ENCODE assay signal across 8 mouse cellular contexts in genomic region chr12:12421580-12421878, GRCm38 (mm10).
DNase-seq lines count a peak whose midpoint lies in the region; ATAC-seq and TF ChIP-seq lines count a peak whose summit lies in the region.

No protein-coding gene starts in this region.

- no peak for TF ChIP-seq CTCF in left cerebral cortex, adult 2 months (IDR thresholded peaks at IDR 0.05)

- no peak for DNase-seq in hindbrain, embryonic 10.5 days (ENCODE audit: low spot score)
- DNase-seq in midbrain, embryonic 14.5 days = no peak
- no peak for DNase-seq in left cerebral cortex, adult 2 months (ENCODE audit: extremely low spot score in 1 of 2, low spot score in 2 of 2)
- no peak for DNase-seq in ovary, postnatal 36 days (ENCODE audit: low spot score)
- no peak for DNase-seq in thymus, adult 18-20 months

- no peak for ATAC-seq in hindbrain, embryonic 12.5 days (ENCODE audit: low FRiP score)
- ATAC-seq in embryonic facial prominence, embryonic 15.5 days (ENCODE audit: insufficient number of reproducible peaks, low FRiP score, low TSS enrichment, low read depth) = no peak
- ATAC-seq in intestine, embryonic 15.5 days = 0 out of 2 replicates have a peak, but pooled peaks have one; percentile 7
- ATAC-seq in midbrain, embryonic 14.5 days (ENCODE audit: low FRiP score, low TSS enrichment) = no peak

- H3K9ac ChIP-seq in hindbrain, embryonic 12.5 days = no peak overlapping the region
- H3K9ac ChIP-seq in embryonic facial prominence, embryonic 15.5 days = no peak overlapping the region
- peak overlapping the region; percentile 62 for H3K9ac ChIP-seq in intestine, embryonic 15.5 days
- H3K9ac ChIP-seq in midbrain, embryonic 14.5 days (replicated peaks; ENCODE audit: low read length) = no peak overlapping the region; the same call in 1 of the 2 replicates

- 0 out of 2 replicates have a peak overlapping the region, but pooled peaks have one; percentile 52 for H3K4me3 ChIP-seq in hindbrain, embryonic 10.5 days
- no peak overlapping the region for H3K4me3 ChIP-seq in hindbrain, embryonic 12.5 days
- H3K4me3 ChIP-seq in embryonic facial prominence, embryonic 15.5 days (replicated peaks) = peak overlapping the region; percentile 46; the same call in 1 of the 2 replicates
- H3K4me3 ChIP-seq in intestine, embryonic 15.5 days (replicated peaks) = no peak overlapping the region
- no peak overlapping the region for H3K4me3 ChIP-seq in midbrain, embryonic 14.5 days (replicated peaks; ENCODE audit: low read depth, low read length)
- no peak overlapping the region for H3K4me3 ChIP-seq in left cerebral cortex, adult 2 months

- intact Hi-C loops in left cerebral cortex, adult 2 months (cut with DNase I) = loop anchor here (1.0 to 2.0 kb wide), 3 partner anchors 201 to 794 kb away; no protein-coding TSS in a partner anchor

- no peak overlapping the region; the same call in 1 of the 2 replicates for H3K4me2 ChIP-seq in hindbrain, embryonic 12.5 days (replicated peaks)
- no peak overlapping the region for H3K4me2 ChIP-seq in embryonic facial prominence, embryonic 15.5 days (replicated peaks)
- peak overlapping the region; percentile 87; the same call in 1 of the 2 replicates for H3K4me2 ChIP-seq in intestine, embryonic 15.5 days (replicated peaks)
- no peak overlapping the region for H3K4me2 ChIP-seq in midbrain, embryonic 14.5 days (ENCODE audit: low read length)

- H3K36me3 ChIP-seq in hindbrain, embryonic 10.5 days = no peaks in the 10 kb centered on the region
- no peaks in the 10 kb centered on the region for H3K36me3 ChIP-seq in hindbrain, embryonic 12.5 days
- H3K36me3 ChIP-seq in embryonic facial prominence, embryonic 15.5 days = no peaks in the 10 kb centered on the region
- H3K36me3 ChIP-seq in intestine, embryonic 15.5 days = no peaks in the 10 kb centered on the region
- no peaks in the 10 kb centered on the region for H3K36me3 ChIP-seq in midbrain, embryonic 14.5 days (ENCODE audit: control insufficient read depth, insufficient read depth, low read length)

- 94% methylated on average over 8 of the region's 8 CpGs for WGBS in hindbrain, embryonic 10.5 days
- 91% methylated on average over 8 of the region's 8 CpGs for WGBS in hindbrain, embryonic 12.5 days
- 84% methylated on average over 8 of the region's 8 CpGs for WGBS in embryonic facial prominence, embryonic 15.5 days
- 93% methylated on average over 8 of the region's 8 CpGs for WGBS in intestine, embryonic 15.5 days
- WGBS in midbrain, embryonic 14.5 days = 94% methylated on average over 8 of the region's 8 CpGs

- H3K27me3 ChIP-seq in hindbrain, embryonic 10.5 days (ENCODE audit: insufficient read depth, poor library complexity, severe bottlenecking) = no peaks in the 10 kb centered on the region
- no peaks in the 10 kb centered on the region for H3K27me3 ChIP-seq in hindbrain, embryonic 12.5 days
- no peaks in the 10 kb centered on the region for H3K27me3 ChIP-seq in embryonic facial prominence, embryonic 15.5 days
- no peaks in the 10 kb centered on the region for H3K27me3 ChIP-seq in intestine, embryonic 15.5 days (replicated peaks)
- no peaks in the 10 kb centered on the region for H3K27me3 ChIP-seq in midbrain, embryonic 14.5 days (ENCODE audit: control insufficient read depth, insufficient read depth, low read length)

- peak overlapping the region; percentile 95 for H3K27ac ChIP-seq in hindbrain, embryonic 10.5 days
- no peak overlapping the region for H3K27ac ChIP-seq in hindbrain, embryonic 12.5 days
- no peak overlapping the region for H3K27ac ChIP-seq in embryonic facial prominence, embryonic 15.5 days (replicated peaks)
- no peak overlapping the region for H3K27ac ChIP-seq in intestine, embryonic 15.5 days
- 0 out of 2 replicates have a peak overlapping the region, but pooled peaks have one; percentile 70 for H3K27ac ChIP-seq in midbrain, embryonic 14.5 days (replicated peaks; ENCODE audit: low read depth, low read length)
- no peak overlapping the region for H3K27ac ChIP-seq in left cerebral cortex, adult 2 months

- no peaks in the 10 kb centered on the region for H3K9me3 ChIP-seq in hindbrain, embryonic 10.5 days
- no peaks in the 10 kb centered on the region for H3K9me3 ChIP-seq in hindbrain, embryonic 12.5 days (replicated peaks)
- H3K9me3 ChIP-seq in embryonic facial prominence, embryonic 15.5 days (replicated peaks) = no peaks in the 10 kb centered on the region
- H3K9me3 ChIP-seq in intestine, embryonic 15.5 days = no peaks in the 10 kb centered on the region
- H3K9me3 ChIP-seq in midbrain, embryonic 14.5 days (ENCODE audit: control insufficient read depth, low read length) = no peaks in the 10 kb centered on the region

- peaks cover 14% of the 10 kb centered on the region for H3K4me1 ChIP-seq in hindbrain, embryonic 10.5 days (replicated peaks)
- 0 out of 2 replicates have a peak, but pooled peaks cover 3% of the 10 kb centered on the region for H3K4me1 ChIP-seq in hindbrain, embryonic 12.5 days
- peaks cover 5% of the 10 kb centered on the region; the same call in 1 of the 2 replicates for H3K4me1 ChIP-seq in embryonic facial prominence, embryonic 15.5 days
- 0 out of 2 replicates have a peak, but pooled peaks cover 10% of the 10 kb centered on the region for H3K4me1 ChIP-seq in intestine, embryonic 15.5 days (replicated peaks)
- H3K4me1 ChIP-seq in midbrain, embryonic 14.5 days (ENCODE audit: control insufficient read depth, insufficient read depth, low read length) = peaks cover 5% of the 10 kb centered on the region; the same call in 1 of the 2 replicates

Comparison
In these comparisons a context has a peak if more than half of its experiments do, and no peak if none do; other contexts are left out.
1. H3K27ac ChIP-seq: peak in hindbrain, embryonic 10.5 days (single experiment) and midbrain, embryonic 14.5 days (single experiment); none in hindbrain, embryonic 12.5 days (single experiment), embryonic facial prominence, embryonic 15.5 days (single experiment), intestine, embryonic 15.5 days (single experiment) and left cerebral cortex, adult 2 months (single experiment).
2. H3K4me3 ChIP-seq: peak in hindbrain, embryonic 10.5 days (single experiment) and embryonic facial prominence, embryonic 15.5 days (single experiment); none in hindbrain, embryonic 12.5 days (single experiment), intestine, embryonic 15.5 days (single experiment), midbrain, embryonic 14.5 days (single experiment) and left cerebral cortex, adult 2 months (single experiment).